Mouse (Mus musculus) E14TG2a.4 (cell line): ENCODE measurements at regions not wholly inside any gene's neighbourhood (a gene's known extent, or its start where the extent isn't known, plus 50 kb on each side); places are given as distances from the start of the nearest gene placed in this dataset.
"Not testable (repeated sequence)": the region's sequence is repeated elsewhere in the genome, so short reads cannot be mapped to it uniquely, and the experiment has no call there.

Experiments used
- H3K27me3 ChIP-seq: 2 replicates; pipeline ENCODE4 v1.6.1; 2014; ENCODE audit warnings: low read length, control low read depth; ENCODE audit not compliant: insufficient read depth
- H3K36me3 ChIP-seq: 2 replicates; pipeline ENCODE4 v1.6.1; 2014; ENCODE audit warnings: low read length, control low read depth; ENCODE audit not compliant: insufficient read depth
- H3K4me1 ChIP-seq: replicated peaks from 2 replicates; pipeline ENCODE4 v1.6.1; 2014; ENCODE audit warnings: low read depth, low read length, control low read depth
- H3K4me3 ChIP-seq: replicated peaks from 2 replicates; pipeline ENCODE4 v1.5.1; 2014; ENCODE audit warnings: mild to moderate bottlenecking, low read length
- H3K9me3 ChIP-seq: 2 replicates; pipeline ENCODE4 v1.6.1; 2014; ENCODE audit warnings: low read length, control low read depth

DNA sequence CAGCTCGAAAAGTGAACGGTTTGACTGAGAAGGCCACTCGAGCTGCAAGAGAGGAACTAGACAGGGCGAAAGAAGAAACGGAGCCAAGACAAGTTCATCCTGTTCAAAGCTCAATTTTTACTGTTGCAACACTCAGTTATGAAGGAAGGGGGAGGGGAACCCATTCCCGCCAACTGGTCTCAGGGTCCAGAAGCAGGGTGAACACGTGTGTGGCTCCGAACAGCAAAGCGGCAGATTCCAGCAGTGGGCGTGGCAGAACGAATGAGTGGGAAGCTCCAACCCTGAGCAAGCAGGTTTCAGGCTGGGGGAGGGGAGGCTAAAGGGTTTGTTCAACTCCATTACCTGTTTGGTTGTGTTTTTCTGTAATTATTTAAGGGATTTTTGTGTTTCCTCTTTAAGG, 193.8 kb downstream of the Gm17267 start:
- peaks cover 50% of the 10 kb centered on the region for H3K9me3 ChIP-seq
- H3K27me3 ChIP-seq, H3K36me3 ChIP-seq, H3K4me3 ChIP-seq, H3K4me1 ChIP-seq: not testable (repeated sequence)

DNA sequence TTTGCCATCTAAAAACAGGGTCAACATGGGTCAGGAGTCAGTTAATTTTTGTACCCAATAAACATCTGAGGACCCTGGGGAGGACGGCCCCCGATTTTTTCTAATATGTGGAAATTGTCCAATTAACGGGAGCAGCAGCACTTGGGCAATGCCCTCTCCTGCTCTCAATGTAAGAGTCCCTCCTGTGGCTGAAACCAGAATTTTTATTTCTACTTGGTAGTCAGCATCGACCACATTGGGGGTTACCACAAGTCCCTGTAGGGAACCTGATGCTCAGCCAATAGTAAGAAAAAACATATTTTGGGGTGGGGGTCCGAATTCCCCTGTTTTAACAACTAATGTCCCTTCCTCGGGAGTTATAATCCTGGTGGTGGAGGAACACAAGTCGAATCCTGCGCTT, 205.9 kb downstream of the Gm17267 start:
- not testable (repeated sequence) for H3K4me1 ChIP-seq, H3K4me3 ChIP-seq, H3K27me3 ChIP-seq, H3K36me3 ChIP-seq, H3K9me3 ChIP-seq

DNA sequence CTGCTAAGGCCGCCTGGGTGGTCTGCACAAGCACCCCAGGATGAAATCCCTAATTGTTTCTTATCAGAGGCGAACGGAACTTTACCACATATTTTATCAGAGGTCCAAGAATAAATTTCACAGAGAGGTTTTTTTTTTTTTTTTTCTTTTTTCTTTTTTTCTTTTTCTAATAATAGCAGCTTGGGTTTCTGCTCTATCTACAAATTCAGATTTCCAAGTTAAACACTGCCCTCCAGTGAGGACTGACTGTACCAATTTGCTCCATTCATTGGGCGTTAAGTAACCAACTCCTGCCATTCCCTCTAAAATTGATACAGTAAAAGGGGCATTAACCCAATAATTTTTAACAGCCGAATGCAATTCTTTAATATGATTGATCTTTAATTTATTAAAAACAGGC, 207.0 kb downstream of the Gm17267 start:
- H3K4me1 ChIP-seq, H3K9me3 ChIP-seq, H3K27me3 ChIP-seq, H3K36me3 ChIP-seq, H3K4me3 ChIP-seq: not testable (repeated sequence)

DNA sequence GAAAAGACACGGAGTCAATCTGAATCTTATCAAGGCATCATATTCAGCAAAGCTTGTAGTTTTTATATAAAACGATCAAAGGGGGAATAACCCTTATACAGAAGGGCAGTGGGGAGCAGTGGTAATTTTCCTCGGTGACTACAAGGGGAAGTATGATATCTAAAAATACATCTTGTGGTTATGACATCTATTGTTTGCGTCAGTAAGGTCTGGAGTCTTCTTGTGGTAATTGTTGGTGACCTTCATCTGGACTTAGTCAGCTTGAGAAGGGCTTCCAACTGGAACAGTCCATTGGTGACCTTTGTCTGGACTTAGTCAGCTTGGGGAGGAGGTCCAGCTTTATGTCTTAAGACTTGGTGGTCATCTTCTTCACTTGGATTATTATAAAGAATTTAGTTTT, 208.9 kb downstream of the Gm17267 start:
- H3K27me3 ChIP-seq, H3K4me3 ChIP-seq, H3K9me3 ChIP-seq, H3K36me3 ChIP-seq, H3K4me1 ChIP-seq: not testable (repeated sequence)
